Mouse (Mus musculus): Measurements from ENCODE around the gene Snai3.

GRCm38 (mm10) chr8:122454409-122454808 lies 6.1 kb downstream of the Snai3 start:
- TF ChIP-seq CTCF (IDR thresholded peaks at IDR 0.05; ENCODE audit: low read depth), result no peak
- TF ChIP-seq EP300 (IDR thresholded peaks at IDR 0.05; ENCODE audit: low read depth), result no peak
